ENCODE assay signal across 8 mouse cellular contexts in genomic region chr7:89698186-89698585, GRCm38 (mm10).
DNase-seq lines count a peak whose midpoint lies in the region; ATAC-seq and TF ChIP-seq lines count a peak whose summit lies in the region.

No protein-coding gene starts in this region.

- H3K4me2 ChIP-seq in kidney, embryonic 15.5 days: no peak overlapping the region
- H3K4me2 ChIP-seq in intestine, postnatal 0 days (replicated peaks; ENCODE audit: low read depth): no peak overlapping the region
- no peak overlapping the region for H3K4me2 ChIP-seq in stomach, postnatal 0 days (replicated peaks; ENCODE audit: low read depth)

- no peak for TF ChIP-seq EP300 in ES-Bruce4 (IDR thresholded peaks at IDR 0.05; ENCODE audit: insufficient read depth, low read depth, low read length)
- TF ChIP-seq EP300 in stomach, postnatal 0 days (optimal IDR thresholded peaks at IDR 0.05): no peak

- no peaks in the 10 kb centered on the region for H3K27me3 ChIP-seq in kidney, adult 2 months (replicated peaks; ENCODE audit: control insufficient read depth, insufficient read depth, low read length)
- no peaks in the 10 kb centered on the region for H3K27me3 ChIP-seq in kidney, embryonic 15.5 days
- H3K27me3 ChIP-seq in ES-Bruce4 (ENCODE audit: control insufficient read depth, insufficient read depth, low read length, poor library complexity, severe bottlenecking): no peaks in the 10 kb centered on the region
- no peaks in the 10 kb centered on the region for H3K27me3 ChIP-seq in intestine, postnatal 0 days (replicated peaks; ENCODE audit: control insufficient read depth, insufficient read depth, low read length)
- no peaks in the 10 kb centered on the region for H3K27me3 ChIP-seq in stomach, postnatal 0 days (ENCODE audit: control insufficient read depth, insufficient read depth, low read length)

- H3K36me3 ChIP-seq in kidney, adult 2 months (ENCODE audit: control insufficient read depth, insufficient read depth, low read length): no peaks in the 10 kb centered on the region
- no peaks in the 10 kb centered on the region for H3K36me3 ChIP-seq in kidney, embryonic 15.5 days
- H3K36me3 ChIP-seq in ES-Bruce4 (ENCODE audit: control insufficient read depth, insufficient read depth, low read length, poor library complexity, severe bottlenecking): no peaks in the 10 kb centered on the region
- H3K36me3 ChIP-seq in intestine, postnatal 0 days (ENCODE audit: control insufficient read depth, insufficient read depth): no peaks in the 10 kb centered on the region
- H3K36me3 ChIP-seq in stomach, postnatal 0 days (ENCODE audit: control insufficient read depth, insufficient read depth, low read length): no peaks in the 10 kb centered on the region

- no peaks in the 10 kb centered on the region for H3K9me3 ChIP-seq in kidney, embryonic 15.5 days (replicated peaks)
- H3K9me3 ChIP-seq in ES-Bruce4 (replicated peaks; ENCODE audit: control insufficient read depth, insufficient read depth, low read length, poor library complexity, severe bottlenecking): no peaks in the 10 kb centered on the region
- no peaks in the 10 kb centered on the region for H3K9me3 ChIP-seq in intestine, postnatal 0 days (ENCODE audit: control insufficient read depth)
- H3K9me3 ChIP-seq in stomach, postnatal 0 days (ENCODE audit: control insufficient read depth, low read length): no peaks in the 10 kb centered on the region

- no peak overlapping the region for H3K27ac ChIP-seq in kidney, adult 2 months (ENCODE audit: insufficient read depth, low read depth, low read length)
- no peak overlapping the region for H3K27ac ChIP-seq in kidney, embryonic 15.5 days
- H3K27ac ChIP-seq in ES-Bruce4 (ENCODE audit: insufficient read depth, low read length): no peak overlapping the region
- H3K27ac ChIP-seq in intestine, postnatal 0 days (ENCODE audit: low read depth, low read length): no peak overlapping the region
- no peak overlapping the region for H3K27ac ChIP-seq in stomach, postnatal 0 days (replicated peaks)

- no peak for ATAC-seq in kidney, embryonic 15.5 days (replicated peaks; ENCODE audit: low FRiP score)
- 0 out of 2 replicates have a peak, but pooled peaks have one; percentile 22 for ATAC-seq in intestine, postnatal 0 days
- ATAC-seq in stomach, postnatal 0 days (ENCODE audit: low FRiP score, low TSS enrichment): no peak

- TF ChIP-seq POLR2A in kidney, adult 2 months (IDR thresholded peaks at IDR 0.05; ENCODE audit: low read depth, low read length): no peak
- no peak for TF ChIP-seq POLR2A in ES-Bruce4 (IDR thresholded peaks at IDR 0.05; ENCODE audit: insufficient read depth, low read length)
- TF ChIP-seq POLR2A in brain, embryonic 14.5 days (IDR thresholded peaks at IDR 0.05; ENCODE audit: borderline replicate concordance, extremely low read depth, insufficient read depth, insufficient read length, poor library complexity, severe bottlenecking): no peak

- H3K9ac ChIP-seq in kidney, embryonic 15.5 days: no peak overlapping the region
- H3K9ac ChIP-seq in ES-Bruce4 (ENCODE audit: low read depth, poor library complexity, severe bottlenecking): no peak overlapping the region
- no peak overlapping the region for H3K9ac ChIP-seq in intestine, postnatal 0 days (ENCODE audit: low read depth, low read length)
- no peak overlapping the region for H3K9ac ChIP-seq in stomach, postnatal 0 days (ENCODE audit: low read length)

- DNase-seq in kidney, adult 2 months: peak; percentile 44
- DNase-seq in brain, embryonic 14.5 days (ENCODE audit: low read depth): peak; percentile 44
- DNase-seq in stomach, postnatal 0 days (ENCODE audit: low spot score): peak; percentile 20
- no peak for DNase-seq in spleen, postnatal 14 days (ENCODE audit: low spot score in 2 of 2)
- no peak for DNase-seq in frontal cortex, postnatal 14 days (ENCODE audit: low spot score in 2 of 2)

- H3K4me1 ChIP-seq in kidney, adult 2 months (ENCODE audit: control insufficient read depth, insufficient read depth, low read length): no peaks in the 10 kb centered on the region
- no peaks in the 10 kb centered on the region for H3K4me1 ChIP-seq in kidney, embryonic 15.5 days
- H3K4me1 ChIP-seq in ES-Bruce4 (ENCODE audit: control insufficient read depth, insufficient read depth, low read length): no peaks in the 10 kb centered on the region
- H3K4me1 ChIP-seq in intestine, postnatal 0 days (replicated peaks; ENCODE audit: control insufficient read depth, insufficient read depth, low read length): no peaks in the 10 kb centered on the region
- no peaks in the 10 kb centered on the region for H3K4me1 ChIP-seq in stomach, postnatal 0 days (replicated peaks; ENCODE audit: control insufficient read depth, insufficient read depth)

- no peak overlapping the region for H3K4me3 ChIP-seq in kidney, adult 2 months (ENCODE audit: insufficient read depth, low read depth, low read length)
- no peak overlapping the region for H3K4me3 ChIP-seq in kidney, embryonic 15.5 days (replicated peaks)
- H3K4me3 ChIP-seq in ES-Bruce4 (ENCODE audit: low read depth, low read length): no peak overlapping the region
- H3K4me3 ChIP-seq in intestine, postnatal 0 days (ENCODE audit: low read depth, low read length): no peak overlapping the region
- H3K4me3 ChIP-seq in stomach, postnatal 0 days (ENCODE audit: low read depth, low read length): no peak overlapping the region

- TF ChIP-seq CTCF in kidney, adult 2 months (conservative IDR thresholded peaks at IDR 0.05; ENCODE audit: insufficient read depth, insufficient read length, low read depth, low read length): peak; percentile 67
- TF ChIP-seq CTCF in ES-Bruce4 (IDR thresholded peaks at IDR 0.05; ENCODE audit: low read depth, low read length): peak; percentile 82
- TF ChIP-seq CTCF in brain, embryonic 14.5 days (IDR thresholded peaks at IDR 0.05; ENCODE audit: borderline replicate concordance, extremely low read depth, insufficient read depth, insufficient read length): peak; percentile 63; the same call in 1 of the 2 replicates
- peak; percentile 78 for TF ChIP-seq CTCF in intestine, postnatal 0 days (IDR thresholded peaks at IDR 0.05; ENCODE audit: low read depth)
- TF ChIP-seq CTCF in stomach, postnatal 0 days (IDR thresholded peaks at IDR 0.05; ENCODE audit: low read depth): peak; percentile 73

Comparison
In these comparisons a context has a peak if more than half of its experiments do, and no peak if none do; other contexts are left out.
1. DNase-seq: peak in kidney, adult 2 months (single experiment), brain, embryonic 14.5 days (single experiment) and stomach, postnatal 0 days (single experiment); none in spleen, postnatal 14 days (0 of 2) and frontal cortex, postnatal 14 days (0 of 2).
2. Peak in every context shown above with its lines, with median percentiles within 50 percentile points of each other: CTCF ChIP-seq.